Mouse (Mus musculus) neural tube, embryonic 10.5 days (tissue): Measurements from ENCODE around the gene Psd.

Experiments
- DNase-seq: peaks from one replicate; pipeline ENCODE4 v3.0.0-alpha.2; 2017; ENCODE audit warnings: low spot score; ENCODE audit errors: extremely low spot score

Psd gene

DNA sequence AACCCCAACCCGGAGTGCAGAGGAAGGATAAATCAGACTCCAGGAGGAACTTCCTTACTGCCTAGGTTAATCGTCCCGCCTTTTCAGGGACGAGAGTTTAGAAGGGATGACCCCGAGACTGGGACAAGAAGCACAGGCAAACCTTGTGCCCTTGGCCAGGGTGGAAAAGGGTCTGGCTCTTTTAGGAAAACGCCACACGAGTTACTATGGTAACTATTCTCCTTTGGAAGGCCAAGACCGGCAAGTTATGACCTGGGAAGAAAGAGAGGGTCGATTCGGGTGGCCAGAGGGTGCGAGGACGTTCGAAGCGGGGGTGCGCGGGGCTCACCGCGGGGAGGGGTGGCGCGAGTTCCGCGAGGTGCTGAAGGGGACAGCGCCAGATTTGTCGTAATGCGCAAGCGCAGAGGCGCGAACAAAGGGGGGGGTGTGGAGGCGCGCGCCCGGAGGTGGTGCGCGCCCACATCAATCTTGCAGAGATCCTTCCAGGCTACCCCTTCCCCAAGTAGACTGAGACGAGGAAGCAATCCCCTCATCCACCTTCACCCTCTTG, at the start of gene Psd:
Gene Psd, minus strand, starts transcription at position 401 of the 550 bp plus-strand sequence.
- peak; percentile 70 for DNase-seq

DNA sequence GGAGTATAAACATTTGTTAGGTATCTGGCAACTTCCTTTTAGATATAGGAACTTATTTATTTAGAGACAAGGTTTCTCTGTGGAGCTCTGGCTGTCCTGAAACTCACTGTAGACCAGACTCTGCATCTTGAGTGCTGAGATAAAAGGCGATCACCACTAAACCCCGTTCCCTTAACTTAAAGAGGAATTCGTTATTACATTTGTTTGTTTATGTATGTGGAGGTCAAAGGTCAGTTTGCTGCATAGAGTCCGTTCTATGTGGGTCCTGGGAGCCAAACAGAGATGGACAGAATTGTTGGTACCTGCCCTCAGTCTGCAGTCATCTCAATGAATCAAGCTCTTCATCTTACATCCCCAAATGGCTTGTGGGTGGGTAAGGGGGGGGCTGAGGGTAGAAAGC, 48.9 kb upstream of the Psd start:
- no peak for DNase-seq

DNA sequence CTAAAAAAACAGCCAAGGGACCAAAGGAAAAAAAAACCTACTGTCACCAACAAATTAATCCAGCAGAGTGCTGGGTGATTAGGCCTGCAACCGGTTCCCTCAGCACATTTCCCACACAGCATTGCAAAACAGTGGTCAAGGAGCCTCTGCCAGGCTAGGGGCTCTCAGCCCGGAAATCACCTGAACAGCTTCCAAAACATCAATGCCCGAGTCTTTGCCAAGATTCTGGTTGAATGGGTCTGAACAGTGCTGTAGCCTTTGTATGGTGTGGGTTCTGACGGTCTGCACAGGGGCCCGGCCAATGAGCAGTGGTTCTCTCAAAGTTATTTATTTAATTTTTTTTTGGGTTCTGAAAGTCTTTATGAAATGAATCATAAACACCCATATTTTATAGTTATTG, 48.5 kb upstream of the Psd start:
- DNase-seq, result no peak

DNA sequence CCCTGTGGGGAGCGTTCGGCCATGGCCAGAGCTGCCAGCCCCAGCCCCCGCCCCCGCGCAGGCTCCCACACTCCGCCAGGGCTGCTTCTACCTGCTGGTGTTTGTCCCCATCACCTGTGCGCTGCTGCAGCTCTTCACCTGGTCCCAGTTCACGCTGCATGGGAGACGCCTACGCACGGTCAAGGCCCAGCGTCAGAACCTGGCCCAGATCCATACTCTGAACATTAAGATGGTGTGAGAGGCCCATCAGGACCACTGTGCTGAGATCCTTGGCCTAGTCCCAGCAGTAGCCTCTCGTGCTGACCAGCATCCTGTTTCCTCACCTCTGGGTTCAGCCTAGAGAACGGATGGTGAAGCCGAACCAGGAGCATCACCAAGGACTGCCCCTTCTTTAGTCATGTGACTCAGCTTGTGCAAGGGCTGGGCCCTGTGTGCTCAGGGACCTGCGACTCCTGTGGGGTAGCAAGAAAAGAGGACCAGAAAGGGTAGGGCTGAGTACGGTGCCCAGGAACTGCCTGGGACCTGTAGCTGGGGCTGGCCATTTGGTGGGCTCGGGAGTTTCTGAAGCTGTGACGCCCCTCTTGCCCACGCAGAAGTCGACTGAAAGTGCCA, 47.6 kb upstream of the Psd start:
- no peak for DNase-seq

DNA sequence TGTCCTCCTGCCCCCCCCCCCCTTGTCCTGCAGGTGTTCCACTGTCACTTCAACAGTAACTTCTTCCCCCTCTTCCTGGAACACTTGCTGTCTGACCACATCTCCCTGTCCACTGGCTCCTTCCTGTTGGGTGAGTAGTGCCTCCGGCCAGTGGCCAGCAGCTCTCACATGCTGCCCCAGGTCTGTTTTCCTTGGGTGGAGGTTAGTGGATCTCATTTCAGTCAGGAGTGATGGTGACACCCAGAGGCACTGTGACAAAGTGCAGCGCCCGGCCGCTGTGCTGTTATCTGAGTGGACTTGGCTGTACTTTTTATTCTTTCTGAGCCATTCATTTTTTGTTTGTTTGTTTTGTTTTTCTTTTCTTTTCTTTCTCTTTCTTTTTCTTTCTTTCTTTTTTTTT, 42.2 kb upstream of the Psd start:
- DNase-seq, result peak; percentile 42

DNA sequence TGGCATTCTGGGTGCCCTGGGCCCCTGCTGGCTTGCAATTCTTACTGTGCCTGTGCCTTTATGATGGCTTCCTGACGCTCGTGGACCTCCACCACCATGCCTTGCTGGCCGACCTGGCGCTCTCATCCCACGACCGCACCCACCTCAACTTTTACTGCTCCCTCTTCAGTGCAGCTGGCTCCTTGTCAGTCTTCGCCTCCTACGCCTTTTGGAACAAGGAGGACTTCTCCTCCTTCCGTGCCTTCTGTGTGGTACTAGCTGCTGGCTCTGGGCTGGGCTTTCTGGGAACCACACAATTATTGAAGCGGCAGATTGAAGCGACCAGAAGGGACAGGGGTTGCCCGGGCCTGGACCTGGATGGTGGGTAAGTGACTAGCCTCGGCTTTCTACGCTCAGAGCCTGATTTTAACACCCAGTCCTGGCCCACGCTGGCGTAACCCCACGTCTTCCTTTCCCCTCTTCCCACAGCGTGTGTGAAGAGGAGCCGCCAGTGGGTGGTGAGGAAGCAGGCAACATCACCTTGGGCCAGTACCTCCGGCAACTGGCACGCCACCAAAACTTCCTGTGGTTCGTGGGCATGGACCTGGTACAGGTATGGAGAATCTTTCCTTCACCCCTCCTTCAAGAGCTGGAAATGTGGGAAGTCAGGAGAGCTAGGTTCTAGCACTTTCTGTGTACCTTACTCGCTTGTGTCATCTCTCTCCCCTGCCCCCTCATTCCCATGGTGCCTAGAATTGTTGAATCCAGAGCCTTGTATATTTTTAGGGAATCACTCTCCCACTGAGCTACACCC, 41.0 kb upstream of the Psd start:
- no peak for DNase-seq

DNA sequence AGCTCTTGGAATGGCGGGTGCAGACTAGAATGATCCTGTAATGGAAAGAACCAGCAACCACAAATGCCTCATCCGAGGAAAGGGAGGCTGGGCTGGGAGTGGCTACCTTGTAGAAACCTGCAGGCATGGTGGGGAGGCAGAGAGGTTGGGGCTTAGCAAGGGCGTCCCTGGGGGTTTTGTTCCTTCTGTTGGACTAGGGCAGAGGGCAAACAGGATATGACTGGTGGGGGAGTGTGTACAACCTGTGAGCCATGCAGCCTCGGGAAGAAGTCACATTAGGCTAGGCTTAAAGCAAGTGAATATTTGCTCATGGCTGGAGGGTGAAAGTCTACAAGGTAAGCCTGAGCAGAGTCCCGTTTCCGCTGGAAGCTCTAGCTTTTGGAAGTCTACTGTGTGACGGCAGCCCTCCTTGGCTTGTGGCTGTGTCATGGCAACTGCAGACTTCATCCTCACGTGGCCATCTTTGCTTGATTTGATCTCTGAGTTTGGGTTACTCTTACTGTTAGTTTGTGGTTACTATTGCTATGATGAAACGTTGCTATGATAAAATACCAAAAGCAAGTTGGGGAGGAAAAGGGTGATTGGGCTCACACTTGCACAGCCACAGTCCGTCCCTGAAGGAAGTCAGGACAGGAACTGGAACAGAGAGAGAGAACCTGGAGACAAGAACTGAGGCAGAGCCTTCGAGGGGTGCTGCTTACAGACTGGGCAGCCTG, 36.5 kb upstream of the Psd start:
- no peak for DNase-seq

DNA sequence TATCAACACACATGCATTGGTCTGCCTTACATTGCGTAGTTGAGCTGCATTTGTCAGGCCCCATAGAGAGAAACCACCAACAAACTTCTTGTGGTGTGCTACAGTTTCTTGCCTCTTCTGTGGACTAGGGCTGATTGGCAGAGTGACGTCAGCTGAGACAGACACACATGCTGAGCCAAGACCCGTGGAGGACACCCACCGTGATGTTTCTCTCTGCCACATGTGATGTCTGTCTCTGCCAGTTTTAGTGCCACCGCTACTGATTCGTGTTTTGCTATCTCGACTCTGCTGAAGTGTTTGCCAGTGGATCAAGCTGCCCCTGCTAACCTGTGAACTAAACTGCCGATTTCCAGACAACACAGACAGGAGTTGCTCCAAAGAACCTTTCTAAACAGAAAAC, 35.1 kb upstream of the Psd start:
- DNase-seq, result no peak

DNA sequence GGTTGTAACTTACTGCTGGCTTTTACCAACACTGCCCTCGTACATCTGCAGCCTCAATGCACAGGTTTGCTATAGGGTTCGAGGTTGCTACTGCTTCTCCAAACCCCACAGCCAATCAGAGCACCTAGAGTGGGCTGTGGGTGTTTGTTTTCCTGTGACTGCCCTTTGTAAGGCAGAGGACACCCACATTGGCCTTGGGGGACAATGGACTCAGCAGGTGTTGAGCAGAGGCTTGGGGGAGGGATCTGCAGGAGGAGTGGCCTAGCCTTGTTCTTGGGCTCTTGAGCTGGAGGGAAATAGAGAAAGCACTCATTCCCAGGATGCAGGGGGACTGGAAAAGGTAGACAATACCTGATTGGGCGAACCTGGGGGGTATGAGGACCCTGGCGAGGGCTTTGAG, 31.4 kb upstream of the Psd start:
- DNase-seq, result no peak

DNA sequence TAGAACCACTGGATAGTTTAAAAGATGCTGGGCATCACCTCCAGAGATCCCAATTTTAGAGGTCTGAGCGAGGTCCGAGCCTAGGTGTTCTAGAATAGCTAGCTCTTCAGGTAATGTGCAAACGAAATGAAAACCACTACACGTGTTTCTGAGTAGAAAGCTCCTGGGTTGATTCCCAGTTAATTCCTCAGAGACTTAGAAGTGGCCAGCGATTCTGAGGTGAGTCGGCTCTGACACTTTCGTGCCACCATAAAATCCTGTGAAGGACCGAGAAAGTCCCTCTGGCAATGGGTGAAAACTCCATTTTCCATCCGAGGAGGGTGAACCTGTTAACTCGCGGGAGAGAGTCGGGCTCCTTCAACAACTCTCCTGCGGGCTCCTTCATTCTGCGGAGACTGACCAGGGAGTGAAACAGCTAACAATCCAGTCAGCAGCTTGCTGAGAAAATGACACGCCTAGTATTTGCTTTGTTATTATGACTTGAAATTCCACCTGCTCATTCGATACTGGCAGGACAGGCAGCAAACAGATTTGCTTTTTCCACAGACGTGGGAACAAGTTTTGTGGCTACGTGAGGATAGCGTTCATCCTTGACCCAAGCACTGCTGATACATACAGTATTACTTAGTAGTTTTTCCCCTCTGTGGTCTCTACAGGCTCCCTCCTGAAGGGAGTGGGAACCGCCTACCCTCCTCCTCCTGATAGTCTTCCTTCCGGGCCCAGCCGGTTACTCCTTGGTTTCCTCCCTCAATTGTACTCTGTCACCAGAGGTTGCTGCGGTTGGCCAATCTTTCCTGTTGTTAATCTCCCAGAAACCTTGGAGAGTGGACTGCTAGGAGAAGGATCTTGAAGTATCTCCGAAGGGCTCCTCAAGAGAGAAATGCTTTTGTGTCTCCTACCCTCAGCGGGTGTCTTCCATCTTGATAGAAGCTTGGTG, 30.7 kb upstream of the Psd start:
- no peak for DNase-seq

DNA sequence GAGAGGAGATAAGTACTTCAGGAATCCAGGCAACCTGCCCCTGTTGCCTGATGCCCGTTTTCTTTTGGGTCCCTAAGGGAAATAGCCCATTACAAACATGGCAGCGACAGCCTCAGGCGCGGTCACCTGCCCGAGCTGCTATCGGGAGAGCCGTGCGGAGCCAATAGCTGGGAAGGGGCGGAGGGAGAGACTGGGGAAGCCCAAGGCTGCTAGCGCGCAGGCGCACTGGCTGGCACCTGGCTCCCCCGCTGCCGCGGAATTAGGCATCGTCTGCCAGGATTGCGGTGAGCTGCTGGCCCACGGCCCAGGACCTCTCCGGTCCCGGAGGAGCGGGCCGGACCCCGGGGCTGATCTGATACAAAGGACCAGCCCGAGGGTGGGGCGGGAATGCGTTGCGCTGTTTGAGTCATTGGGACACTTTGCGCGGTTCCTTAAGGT, 29.8 kb upstream of the Psd start:
- DNase-seq, result peak; percentile 80

DNA sequence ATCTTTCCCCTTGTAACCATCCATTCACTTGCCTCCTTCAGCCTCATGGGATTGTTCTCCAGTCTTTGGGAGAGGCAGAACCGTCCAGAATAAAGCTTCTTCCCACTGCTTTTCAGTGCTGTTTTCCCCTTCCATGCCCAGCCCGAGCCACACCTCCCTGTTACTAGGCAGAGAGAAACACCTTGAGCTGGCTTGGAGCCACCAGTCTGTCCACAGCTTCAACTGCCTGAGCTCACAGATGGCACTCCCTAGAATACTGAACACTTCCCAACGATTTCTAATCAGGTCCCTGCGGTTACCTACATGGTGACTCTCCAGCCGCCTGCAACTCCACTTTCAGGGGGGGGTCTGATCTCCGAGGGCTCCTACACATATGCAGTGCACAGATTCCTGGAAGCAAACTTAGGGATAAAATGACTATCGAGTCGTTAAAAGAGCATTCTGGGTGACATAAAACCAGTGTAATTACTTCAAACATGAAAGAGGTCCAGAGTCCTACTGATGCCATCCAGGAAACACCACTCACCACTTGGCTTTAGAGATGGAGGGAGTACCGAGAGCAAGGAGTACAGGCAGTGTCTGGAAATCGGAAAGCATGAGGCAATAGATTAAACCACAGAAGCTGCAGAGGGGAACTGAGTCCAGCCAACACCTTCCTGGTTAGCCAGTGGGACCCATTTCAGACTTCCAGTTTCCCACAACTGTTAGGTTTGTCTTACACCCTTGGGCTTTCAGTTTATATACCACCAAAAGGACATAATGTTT, 23.4 kb upstream of the Psd start, which contains the start of gene 2310034G01Rik:
Gene 2310034G01Rik, minus strand, starts transcription at position 135 of the 765 bp plus-strand sequence.
- no peak for DNase-seq

DNA sequence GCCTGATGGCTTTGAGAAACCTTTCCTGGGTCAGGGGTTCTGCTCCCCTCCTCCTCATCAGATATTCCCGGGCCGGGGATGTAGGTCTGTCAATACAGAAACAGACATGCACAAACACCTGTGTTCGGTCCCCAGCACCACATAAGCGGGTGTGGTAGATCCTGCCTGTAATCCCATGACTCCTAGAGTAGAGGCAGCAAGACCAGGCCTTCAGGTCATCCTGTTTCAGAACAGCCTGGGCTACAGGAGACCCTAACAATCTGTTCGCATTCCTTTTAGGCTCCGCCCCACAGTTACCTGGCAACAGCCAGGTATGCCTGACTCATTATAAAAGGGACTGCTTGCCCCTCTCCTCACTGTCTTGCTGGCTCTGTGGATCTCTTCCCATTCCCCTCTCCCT, 22.6 kb upstream of the Psd start:
- peak; percentile 26 for DNase-seq

DNA sequence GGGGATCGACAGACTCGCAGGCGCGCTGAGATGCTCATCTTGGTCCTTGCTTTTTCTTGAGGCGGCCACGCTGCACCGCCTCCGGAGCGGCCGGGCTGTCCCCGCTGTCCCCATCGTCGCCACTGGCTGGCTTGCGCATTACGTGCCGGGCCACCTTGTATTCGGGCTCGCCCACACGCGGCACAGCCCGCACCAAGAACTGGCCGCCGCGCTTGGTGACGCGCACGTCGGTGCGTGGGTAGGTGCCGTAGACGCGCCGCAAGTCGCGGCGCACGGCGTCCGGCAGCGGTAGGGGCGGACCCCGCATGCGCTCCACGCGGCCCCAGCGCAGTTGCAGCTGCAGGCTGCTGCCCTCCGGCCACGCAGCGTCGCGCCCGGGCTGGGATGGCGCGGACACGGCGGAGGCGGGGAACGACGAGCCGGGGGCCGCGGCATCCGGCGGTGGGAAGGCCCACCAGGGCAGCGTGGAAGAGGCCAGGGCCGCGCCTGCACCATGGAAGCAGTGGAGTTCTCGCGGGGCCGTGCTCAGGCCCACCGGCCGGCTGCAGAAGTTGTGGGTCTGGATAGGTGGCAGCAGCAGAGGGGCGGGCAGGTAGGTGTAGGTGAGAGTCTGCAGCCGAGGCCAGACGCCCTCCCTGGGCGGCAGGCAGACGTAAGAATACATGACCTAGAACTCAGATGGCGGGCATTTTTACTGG, 22.0 kb upstream of the Psd start:
- DNase-seq, result peak; percentile 73

DNA sequence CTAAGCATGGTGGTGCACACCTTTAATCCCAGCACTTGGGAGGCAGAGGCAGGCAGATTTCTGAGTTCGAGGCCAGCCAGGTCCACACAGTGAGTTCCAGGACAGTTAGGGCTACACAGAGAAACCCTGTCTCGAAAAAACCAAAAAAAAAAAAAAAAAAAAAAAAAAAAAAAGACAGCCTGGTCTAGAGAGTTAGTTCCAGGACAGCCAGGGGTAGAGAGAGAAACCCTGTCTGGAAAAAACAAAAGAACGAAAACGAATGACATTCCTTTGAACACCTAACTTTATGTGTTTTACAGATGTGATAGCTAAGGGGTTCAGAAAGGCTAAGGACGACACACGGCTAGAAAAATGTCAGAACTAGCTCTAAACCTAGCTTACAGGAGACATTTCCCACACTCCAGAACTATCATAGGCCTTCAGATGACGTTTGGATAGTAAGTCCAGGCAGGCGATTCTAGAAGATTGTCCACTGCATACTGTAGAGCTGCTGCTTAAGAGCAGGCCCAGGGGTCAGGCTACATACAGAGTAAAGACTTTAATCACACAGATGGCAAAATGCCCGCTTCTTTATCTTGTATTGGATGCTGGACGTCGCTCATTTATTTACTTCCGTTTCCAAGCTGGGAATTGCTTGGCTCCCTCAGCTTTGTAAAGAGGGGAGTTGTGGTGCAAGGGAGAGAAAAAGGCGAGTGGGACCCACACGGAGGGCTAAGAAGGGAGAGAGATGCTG, 21.1 kb upstream of the Psd start:
- no peak for DNase-seq

DNA sequence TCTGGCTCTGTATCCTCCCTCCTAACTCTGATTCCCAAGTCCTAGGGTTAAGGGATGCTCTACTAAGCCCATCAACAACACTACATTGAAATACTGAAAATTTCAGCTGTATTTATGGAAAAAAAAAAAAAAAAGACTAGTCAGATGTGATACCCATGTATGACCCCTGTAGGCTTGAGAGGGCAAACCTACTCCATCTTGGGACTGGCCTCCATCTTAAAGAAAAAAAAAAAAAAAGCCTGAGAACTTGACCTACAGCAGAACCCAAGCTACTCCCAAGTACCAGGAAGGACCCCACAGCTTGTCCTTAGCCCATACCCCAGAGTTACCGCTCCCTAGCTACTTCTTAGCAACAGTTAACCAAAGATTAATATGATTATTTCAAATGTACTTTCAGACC, 20.2 kb upstream of the Psd start:
- no peak for DNase-seq

DNA sequence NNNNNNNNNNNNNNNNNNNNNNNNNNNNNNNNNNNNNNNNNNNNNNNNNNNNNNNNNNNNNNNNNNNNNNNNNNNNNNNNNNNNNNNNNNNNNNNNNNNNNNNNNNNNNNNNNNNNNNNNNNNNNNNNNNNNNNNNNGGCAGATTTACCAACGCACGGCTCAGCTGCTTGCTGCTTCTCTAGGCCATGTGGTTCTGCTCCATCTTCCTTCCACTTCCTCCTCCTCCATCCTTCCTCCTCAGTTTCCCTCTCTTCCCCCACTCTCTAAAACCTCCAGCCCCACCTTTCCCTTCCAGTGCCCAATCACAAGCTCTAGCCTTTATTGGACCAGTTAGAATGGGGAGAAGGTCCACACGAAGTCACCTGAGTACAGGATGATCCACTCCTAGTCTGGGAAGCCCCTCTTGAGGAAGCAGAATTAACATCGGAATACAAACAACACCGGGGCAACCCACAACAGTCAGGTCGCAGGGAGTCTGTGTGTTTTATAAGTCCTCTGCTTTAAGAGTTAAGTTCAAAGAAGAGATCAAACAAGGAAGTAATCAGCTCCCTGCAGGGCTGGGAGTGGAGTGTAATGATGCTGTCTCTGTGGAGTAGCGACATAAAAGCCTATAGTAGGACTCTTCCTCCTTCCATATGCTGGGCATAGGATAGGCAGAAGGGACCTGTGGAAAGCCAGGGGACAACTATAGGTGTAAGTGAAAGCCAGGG, 17.9 kb upstream of the Psd start:
- DNase-seq, result no peak

DNA sequence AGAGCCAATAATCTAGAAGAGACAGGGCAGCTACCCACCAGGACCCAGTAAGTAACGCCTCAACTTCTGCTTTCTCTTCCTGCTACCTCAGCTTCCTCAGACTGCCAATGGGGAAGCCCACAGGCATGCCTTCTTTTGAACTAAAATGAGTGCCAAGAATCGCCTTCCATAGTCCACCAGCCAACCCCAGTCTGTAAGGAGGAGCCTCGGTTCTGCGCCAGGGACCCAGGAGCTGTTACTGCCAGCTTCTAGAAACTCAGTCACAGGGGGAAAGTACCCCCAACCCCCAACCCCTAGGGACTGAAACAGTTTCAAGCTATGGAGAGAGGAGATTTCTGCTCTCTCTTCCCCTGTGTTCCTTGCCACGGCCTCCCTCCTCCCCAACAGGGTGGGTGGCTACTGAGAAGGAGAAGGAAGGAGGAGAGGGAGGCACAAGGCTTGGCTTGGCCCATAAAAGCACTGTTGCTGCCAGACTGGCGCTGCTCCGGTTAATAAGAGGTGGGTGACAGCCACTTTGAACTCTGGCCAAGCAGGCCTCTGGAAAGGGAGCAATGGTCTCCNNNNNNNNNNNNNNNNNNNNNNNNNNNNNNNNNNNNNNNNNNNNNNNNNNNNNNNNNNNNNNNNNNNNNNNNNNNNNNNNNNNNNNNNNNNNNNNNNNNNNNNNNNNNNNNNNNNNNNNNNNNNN, 12.5 kb upstream of the Psd start:
- DNase-seq, result no peak
